Mouse (Mus musculus): ENCODE measurements around the gene Ccl6.

- TF ChIP-seq TAL1 (IDR thresholded peaks at IDR 0.05; ENCODE audit: low read length) = no peak
- TF ChIP-seq GATA1 (IDR thresholded peaks at IDR 0.05; ENCODE audit: low read length) = no peak
Observed at GRCm38 (mm10) chr11:83597796-83598195, 4.9 kb upstream of the Ccl6 start.

Measured in erythroblast, embryonic 14.5 days (primary cell).